Mouse (Mus musculus) B cell, adult 67 days (primary cell): ENCODE results near the gene Sntg2. TPM values are rescaled to one million over a fixed set of nuclear protein-coding genes. Genes with fewer than 3 reads are reported as not detected.

Source experiments
- total RNA-seq, 2 experiments: library from RNA; stranded (reverse); gene quantifications; 4 replicates each; pipeline ENCODE4 v1.2.4; 2023

The Sntg2 gene
- not detected for total RNA-seq

GRCm38 (mm10) chr12:30372933-30373501 is at the start of gene Sntg2:
Gene Sntg2, minus strand, starts transcription at chr12:30373375.

GRCm38 (mm10) chr12:30132524-30132923 is 240.7 kb downstream of the Sntg2 start, which contains the start of gene Tpo:
Gene Tpo, minus strand, starts transcription at chr12:30132624.

Other genes starting within 250 kb of the Sntg2 start
- gene Tpo, start 240.8 kb downstream of the Sntg2 start, total RNA-seq: not detected
- gene Tmem18, start 211.1 kb upstream of the Sntg2 start, total RNA-seq: 10 to 100 TPM; 10.8 to 15.8 TPM